Mouse (Mus musculus) testis, adult 2 months (tissue): Measurements from ENCODE around the gene Kcnh6.

ENCODE experiments used
- CTCF ChIP-seq: fragments of 200-500 bp; IDR thresholded peaks from 2 replicates; pipeline ENCODE4 v1.5.1; 2012; ENCODE audit warnings: low read depth, mild to moderate bottlenecking, inconsistent platforms, low read length, moderate library complexity; ENCODE audit not compliant: control insufficient read depth, insufficient read depth, insufficient replicate concordance
- POLR2A ChIP-seq: fragments of 200-500 bp; IDR thresholded peaks from 2 replicates; pipeline ENCODE4 v1.6.1; 2012; ENCODE audit warnings: low read depth, mild to moderate bottlenecking, inconsistent platforms, low read length, moderate library complexity; ENCODE audit not compliant: control insufficient read depth

- no peak for TF ChIP-seq CTCF
- no peak for TF ChIP-seq POLR2A
Observed at GRCm38 (mm10) chr11:105989446-105989845, 18.5 kb upstream of the Kcnh6 start.
